Mouse (Mus musculus) ovary, adult 18-20 months (tissue): Measurements from ENCODE around the gene Sbk3.

Experiments used
- DNase-seq: peaks from one replicate; pipeline ENCODE4 v3.0.0; 2022; ENCODE audit warnings: low spot score, mixed read lengths

Sbk3 gene

DNA sequence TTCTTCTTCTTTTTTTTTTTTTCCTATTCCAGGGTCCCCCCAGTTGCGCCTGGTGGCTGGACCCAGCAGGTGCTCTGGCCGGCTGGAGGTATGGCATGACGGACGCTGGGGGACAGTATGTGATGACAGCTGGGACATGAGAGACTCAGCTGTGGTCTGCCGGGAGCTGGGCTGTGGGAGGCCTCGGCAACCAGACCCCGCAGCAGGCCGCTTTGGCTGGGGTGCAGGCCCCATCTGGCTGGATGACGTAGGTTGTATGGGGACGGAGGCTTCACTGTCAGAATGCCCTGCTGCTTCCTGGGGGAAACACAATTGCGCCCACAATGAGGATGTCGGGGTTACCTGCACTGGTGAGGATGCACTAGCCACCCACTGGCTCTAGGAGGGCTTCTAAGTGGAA lies 37.9 kb downstream of the Sbk3 start:
- DNase-seq, result no peak

DNA sequence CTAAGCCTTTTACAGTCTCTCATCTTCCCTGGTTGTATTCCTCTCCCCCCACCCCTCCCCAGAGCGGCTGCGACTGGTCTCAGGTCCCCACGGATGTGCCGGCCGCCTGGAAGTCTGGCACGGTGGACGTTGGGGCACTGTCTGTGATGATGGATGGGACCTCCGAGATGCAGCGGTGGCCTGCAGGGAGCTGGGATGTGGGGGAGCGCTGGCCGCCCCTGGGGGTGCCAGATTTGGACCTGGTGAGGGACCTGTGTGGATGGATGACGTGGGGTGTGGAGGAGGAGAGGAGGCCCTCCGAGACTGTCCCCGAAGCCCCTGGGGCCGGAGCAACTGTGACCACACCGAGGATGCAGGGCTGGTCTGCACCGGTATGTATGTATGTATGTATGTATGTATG lies 42.6 kb downstream of the Sbk3 start:
- DNase-seq, result no peak

DNA sequence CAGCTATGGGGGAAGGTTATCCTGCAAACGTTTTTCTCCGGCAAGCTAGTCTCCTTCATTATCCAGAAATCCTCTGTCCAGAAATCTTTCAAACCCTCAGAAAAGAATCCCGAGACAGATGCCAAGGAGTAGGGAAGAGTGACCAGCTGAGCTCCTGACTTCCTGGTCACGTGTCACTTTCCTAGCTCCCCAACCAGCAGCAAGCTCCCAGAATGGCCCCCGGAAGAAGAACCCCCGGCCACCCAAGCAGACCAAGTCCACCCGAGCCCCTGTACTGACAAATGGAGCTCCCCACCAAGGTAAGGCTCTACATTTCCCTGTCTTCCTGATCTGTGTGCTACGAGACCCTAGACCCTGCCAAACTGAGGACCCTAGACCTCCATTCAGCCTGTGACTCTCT lies 43.3 kb downstream of the Sbk3 start:
- DNase-seq, result no peak

DNA sequence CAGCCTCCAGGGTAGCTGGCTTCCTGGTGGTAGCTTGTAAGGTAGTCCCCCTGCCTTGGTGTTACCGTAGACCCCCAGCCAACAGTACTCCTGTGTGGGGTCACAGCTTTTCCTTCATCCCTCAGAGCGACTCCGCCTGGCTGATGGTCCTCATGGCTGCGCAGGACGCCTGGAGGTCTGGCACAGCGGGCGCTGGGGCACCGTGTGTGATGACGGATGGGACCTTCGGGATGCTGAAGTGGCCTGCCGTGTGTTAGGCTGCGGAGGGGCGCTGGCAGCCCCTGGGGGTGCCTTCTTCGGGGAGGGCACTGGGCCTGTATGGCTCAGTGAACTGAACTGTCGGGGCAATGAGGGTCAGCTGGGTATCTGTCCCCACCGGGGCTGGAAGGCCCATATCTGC lies 44.1 kb downstream of the Sbk3 start:
- DNase-seq, result no peak

DNA sequence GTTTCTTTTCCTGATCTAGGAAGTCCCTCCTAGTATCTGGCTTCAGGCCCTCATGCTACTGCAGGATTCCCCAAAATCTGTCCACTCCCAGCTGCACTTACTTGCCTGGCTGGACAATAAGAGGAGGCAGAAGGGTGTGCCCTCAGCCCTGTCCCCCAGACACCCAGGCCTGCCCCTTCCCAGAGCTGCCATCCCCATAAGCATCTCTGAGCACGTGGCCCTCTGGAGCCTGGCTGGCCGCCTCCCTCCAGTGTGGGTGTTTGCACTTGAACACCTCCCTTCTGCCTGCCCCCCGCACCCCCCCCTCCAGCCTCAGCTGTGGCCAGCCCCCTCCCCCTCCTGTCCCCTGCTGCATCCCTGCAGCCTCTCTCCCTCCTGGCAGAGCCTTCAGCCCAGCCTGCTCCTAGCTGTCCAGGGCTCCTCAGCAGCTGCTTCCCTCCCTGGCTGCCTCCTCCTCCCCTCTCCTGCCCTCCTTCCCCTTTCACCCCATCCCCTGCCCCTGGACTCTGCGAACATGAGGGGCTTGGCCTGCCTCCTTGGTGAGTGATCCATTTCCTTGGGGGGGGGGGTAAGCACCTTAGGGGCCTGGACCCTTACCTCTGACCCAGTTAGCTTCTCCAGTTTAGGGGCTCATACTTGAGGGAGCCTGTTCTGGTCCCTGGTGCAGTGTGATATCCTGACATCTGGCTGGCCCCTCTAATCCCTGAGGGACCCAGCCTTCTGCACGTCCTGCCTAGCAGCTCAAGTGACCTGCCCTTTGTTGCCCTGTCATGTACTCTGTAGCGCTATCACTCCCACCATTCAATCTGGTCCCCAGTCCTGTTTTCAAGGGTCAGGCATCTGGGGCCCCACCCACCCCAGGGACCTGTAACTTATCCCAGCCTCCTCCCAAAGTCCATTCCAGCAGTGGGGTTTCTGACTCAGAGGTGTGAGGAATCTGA lies 45.3 kb downstream of the Sbk3 start, which contains the start of gene Ssc5d:
Gene Ssc5d (plus strand): TSS at position 345 of the 941 bp plus-strand sequence.
- no peak for DNase-seq

DNA sequence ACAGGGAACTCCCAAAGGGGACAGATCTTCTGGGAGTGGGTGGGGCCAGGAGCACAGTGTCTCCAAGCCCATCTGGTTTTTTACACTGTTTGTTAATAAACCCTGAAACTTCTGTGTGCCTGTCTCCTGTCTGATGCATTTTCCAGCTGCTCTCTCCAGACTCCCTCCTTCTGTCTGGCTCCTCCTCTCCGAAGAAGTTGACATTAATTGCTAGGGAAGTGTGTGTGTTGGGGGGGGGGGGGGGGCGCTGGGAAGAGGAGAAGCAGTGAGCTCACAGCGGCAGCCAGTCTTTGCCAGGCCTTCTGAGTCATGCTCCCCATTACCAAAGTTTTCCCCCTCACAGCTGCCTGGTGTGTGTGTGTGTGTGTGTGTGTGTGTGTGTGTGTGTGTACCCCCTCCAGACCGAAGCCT lies 46.1 kb downstream of the Sbk3 start:
- no peak for DNase-seq

DNA sequence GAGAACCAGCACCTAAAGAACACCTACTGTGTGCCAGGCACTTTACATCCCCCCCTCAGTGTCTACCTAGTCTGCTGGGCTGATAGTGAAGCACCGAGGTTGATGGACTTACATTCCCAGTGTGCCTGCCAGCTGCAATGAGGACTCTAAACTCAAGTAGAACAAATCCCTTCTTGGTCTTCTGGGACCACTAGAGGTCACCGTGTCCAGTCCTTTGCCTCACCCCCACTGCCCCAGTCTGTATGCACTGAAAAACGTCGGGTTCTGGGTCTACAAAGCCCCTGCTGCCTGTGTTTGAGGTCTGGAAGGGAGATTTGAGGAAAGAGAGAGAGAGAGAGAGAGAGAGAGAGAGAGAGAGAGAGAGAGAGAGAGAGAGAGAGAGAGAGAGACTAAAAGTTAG lies 46.5 kb downstream of the Sbk3 start:
- no peak for DNase-seq

DNA sequence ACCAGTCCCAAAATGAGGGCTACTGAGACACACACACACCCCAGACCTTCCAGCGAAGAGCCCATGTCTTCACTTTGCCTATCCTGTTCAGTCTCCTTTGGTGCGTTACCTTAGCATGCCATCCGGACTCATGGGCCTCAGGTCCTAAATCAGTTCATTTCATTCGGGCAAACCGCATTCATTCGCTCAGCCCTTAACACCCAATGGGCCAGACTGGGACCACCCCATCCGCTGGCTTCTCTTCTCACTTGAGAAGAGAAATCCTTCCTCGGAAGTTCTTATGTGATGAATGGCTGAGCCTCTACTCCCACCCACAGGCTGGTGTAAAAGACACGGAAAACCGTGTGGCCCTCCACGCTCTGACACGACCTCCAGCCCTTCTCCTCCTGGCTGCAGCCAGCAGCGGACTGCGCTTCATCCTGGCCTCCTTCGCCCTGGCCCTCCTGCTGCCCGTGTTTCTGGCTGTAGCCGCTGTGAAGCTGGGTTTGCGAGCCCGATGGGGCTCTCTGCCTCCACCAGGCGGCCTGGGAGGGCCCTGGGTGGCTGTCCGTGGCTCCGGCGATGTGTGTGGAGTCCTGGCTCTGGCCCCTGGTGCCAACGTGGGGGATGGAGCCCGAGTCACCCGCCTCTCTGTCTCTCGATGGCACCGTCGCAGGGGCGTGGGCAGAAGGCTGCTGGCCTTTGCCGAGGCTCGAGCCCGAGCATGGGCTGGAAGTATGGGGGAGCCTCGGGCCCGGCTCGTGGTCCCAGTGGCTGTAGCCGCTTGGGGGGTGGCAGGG lies 47.2 kb downstream of the Sbk3 start:
- peak; percentile 55 for DNase-seq

DNA sequence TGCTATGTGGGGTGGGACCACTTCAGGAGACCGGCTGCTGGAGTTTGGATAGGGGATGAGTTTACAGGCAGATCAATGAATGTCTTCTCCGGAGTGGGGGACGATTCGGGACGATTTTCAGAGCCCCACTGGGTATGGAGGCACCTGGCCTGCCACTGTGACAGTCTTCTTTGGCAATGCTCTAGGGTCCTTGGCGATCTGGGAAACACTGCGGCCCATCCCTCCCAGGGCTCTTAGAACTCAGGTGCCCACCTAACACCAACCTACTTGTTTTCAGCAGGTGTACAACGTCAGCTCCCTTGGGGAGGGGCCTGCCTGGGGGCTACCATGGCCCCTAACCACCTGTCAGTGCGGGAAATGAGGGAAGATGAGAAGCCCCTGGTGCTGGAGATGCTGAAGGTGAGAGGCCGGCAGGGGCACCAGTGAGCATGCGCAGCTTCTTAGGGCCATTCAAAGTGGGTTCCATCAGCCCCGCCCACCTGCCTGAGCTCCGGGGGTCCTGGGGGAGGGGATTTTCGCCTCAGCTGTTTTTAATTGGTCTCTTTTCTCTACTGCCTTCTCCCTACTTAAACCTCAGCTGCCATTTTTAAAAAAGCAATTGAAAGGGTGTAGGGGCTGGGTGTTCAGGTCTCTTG lies 47.9 kb downstream of the Sbk3 start:
- DNase-seq, result no peak

DNA sequence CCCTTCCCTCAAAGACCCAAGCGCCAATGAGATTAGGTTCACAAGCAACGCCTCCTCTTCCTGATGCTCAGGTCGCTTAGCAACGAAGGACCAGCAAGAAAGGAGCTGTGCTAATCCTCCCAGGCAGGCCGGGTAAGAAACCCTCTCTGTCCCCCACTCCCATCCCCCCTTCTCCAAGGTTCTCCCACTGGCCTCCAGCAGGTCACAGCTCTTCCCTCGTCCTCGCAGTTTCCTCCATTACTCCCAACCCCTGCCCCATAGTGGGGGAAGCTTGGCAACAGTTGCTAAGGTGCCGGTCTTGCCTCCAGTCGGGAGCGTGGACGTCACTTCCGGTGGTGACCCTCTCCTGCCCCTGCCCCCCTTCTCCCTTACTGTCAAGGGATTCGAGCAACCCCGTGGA lies 48.5 kb downstream of the Sbk3 start:
- DNase-seq, result peak; percentile 59

DNA sequence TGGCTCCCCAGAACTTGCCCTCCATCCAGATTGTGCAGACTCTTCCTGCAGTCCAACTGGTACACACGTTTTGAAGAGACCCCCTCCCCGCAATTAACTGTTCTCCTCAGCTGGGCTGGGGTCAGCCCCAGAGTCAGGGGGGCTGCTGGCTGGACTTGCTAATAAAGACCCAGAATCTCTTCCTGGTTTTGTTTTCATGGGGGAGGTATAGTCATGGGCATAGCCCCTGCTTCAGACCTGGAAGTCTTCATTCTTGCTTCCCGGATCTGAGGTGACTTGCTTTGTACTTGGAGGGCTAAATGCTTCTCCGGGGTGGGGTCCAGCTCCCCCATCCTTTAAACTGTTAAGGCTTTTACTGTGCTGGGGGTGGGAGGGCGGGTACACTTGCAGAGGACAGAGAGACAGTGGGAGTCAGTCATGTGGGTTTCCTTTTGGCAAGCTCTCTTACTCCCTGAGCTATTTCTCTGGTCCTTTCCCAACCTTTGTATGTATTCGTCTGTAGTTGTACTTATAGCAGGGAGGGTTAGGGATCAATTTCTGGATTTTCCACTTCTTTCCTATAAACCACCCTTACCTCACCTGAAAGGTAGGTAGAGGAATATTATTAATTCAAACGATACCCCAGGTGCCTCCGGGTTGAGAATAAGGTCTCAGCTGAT lies 49.0 kb downstream of the Sbk3 start, which contains the start of gene Nat14:
Gene Nat14 (plus strand): TSS at position 205 of the 659 bp plus-strand sequence.
- DNase-seq, result no peak

DNA sequence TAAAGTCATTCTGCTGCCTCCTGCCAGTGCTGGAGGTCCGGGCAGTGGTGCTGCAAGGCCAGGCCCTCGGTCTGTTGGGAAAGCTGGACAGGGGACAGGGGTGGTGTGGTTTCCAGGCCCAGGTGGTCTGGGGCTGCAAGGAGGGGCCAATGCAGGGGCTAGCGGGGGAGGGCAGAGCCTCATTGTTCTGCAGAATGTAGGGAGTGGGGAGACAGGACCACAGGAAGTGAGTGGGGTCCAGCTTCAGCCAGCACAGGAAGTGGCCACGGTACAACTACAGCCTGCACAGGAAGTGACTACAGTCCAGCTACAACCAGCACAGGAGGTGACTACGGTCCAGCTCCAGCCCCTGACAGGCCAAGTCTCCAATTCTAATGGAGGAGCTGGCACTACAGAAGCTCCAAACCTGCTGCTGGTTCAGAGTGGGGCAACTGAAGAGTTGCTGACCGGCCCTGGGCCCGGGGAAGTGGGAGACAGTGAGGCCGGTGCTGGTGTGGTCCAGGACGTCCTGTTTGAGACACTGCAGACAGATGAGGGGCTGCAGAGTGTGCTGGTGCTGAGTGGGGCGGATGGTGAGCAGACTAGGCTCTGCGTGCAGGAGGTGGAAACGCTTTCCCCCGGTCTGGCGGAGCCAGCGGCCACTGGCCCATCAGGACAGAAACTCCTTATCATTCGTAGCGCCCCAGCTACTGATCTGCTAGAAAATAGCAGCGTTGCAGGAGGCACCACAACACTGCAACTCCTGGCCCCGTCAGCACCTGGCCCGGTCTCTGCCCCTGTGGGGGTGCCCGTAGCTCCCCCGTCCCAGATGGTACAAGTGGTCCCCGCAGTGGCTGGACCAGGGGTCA lies 49.8 kb downstream of the Sbk3 start:
- no peak for DNase-seq

DNA sequence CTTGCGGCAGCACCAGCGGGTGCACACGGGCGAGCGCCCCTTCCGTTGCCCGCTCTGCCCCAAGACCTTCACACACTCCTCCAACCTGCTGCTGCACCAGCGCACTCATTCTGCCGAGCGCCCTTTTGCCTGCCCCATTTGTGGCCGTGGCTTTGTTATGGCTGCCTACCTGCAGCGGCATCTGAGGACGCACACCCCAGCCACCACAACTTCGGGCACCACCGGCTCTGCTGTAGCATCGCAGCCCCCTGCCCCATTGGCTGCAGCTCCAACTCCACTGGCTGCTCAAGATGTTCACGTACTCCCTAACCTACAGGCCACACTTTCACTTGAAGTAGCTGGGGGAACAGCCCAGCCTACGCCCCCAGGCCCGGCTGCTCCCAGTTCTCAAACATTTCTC lies 50.5 kb downstream of the Sbk3 start:
- DNase-seq, result no peak

DNA sequence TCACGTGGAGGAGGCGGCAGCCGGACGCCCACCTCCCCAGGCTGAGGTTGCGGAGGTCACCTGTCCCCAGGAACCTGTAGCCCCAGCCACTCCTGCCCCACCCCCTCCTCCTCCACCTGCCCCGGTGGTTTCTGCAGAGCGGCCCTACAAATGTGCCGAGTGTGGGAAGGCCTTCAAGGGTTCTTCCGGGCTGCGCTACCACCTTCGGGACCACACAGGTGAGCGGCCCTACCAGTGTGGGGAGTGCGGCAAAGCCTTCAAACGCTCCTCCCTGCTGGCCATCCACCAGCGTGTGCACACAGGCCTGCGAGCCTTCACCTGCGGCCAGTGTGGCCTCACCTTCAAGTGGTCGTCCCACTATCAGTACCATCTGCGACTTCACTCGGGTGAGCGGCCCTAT lies 51.0 kb downstream of the Sbk3 start:
- no peak for DNase-seq

DNA sequence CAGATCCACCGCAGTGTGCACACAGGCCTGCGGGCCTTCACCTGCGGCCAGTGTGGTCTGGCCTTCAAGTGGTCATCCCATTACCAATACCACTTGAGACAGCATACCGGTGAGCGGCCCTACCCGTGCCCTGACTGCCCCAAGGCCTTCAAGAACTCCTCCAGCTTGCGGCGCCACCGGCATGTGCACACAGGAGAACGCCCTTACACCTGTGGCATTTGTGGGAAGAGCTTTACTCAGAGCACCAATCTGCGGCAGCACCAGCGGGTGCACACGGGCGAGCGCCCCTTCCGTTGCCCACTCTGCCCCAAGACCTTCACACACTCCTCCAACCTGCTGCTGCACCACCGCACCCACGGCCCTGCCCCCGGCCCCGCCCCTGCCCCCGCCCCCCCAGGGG lies 51.9 kb downstream of the Sbk3 start:
- no peak for DNase-seq

DNA sequence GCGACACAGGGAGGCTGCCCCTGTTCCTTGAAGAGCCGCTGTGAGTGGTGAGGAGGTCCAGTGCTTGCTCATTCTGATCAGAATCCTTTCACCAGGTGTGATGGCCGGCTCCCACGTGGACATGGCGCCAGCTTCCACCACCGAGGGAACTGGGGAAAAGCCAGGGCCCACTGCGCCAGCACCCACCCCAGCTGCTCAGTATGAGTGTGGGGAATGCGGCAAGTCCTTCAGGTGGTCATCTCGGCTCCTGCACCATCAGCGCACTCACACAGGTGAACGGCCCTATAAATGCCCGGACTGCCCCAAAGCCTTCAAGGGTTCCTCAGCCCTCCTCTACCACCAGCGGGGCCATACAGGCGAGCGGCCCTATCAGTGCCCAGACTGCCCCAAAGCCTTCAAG lies 52.3 kb downstream of the Sbk3 start:
- DNase-seq, result no peak

DNA sequence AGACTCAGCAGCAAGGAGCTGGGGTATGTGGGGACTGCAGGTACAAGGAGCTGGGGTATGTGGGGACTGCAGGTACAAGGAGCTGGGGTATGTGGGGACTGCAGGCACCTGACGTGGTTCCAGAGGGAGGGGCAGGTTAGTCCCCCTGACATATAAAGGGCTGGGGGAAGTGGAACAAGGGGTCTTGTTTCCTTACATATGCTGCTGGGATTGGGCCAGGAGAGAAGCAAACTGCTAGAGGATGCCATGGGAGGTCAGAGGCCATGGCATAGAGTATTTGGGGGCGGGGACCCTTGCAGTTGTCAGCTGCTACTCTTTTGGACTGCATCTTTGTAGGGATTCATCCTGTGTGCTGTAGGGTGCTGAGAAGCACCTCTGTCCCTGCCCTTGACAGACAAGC lies 53.5 kb downstream of the Sbk3 start:
- no peak for DNase-seq

DNA sequence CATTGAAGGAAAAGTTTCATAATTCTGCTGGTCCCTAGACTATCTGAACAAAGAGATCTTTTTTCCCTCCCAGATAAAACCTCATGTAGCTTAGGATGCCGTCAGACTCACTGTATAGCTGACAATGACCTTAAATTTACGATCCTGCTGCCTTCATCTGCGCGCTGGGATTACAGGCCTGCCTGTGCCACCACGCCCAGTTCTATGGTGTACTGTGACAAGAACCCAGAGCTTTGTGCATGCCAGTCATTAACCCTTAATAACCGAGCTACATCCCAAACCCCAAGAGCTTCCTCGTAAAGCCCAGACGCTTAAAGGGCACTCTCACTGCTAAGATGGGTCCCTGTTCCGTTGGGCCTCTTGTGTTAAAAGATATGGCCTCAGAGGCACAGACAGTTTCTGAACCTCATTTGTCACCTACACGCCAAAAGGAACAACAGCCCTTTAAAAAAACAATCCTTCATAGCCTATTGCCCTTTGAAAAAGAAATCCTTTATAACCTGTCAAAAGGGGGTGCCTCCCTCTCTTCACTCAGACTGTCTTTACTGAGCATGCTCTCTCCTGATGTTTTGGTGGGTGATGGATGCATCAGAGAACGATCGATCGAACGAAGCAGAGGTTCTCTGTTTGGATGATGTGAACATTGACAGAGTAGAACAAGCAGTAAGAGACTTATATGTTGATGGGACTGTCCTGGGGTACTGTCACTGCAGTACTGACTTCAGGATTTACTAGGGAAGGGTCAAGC lies 55.1 kb downstream of the Sbk3 start:
- no peak for DNase-seq
